Mouse (Mus musculus) CD4-positive, CD25-positive, alpha-beta regulatory T cell, adult 4 months (primary cell): ENCODE data around the gene Slc1a2. TPM values are rescaled to one million over a fixed set of nuclear protein-coding genes. Genes with fewer than 3 reads are reported as not detected.

ENCODE experiments used
- ATAC-seq: one replicate; pipeline ENCODE4 v1.8.0; 2017
- polyA plus RNA-seq, 2 experiments: library from polyadenylated mRNA; unstranded; fragments of 100-300 nt; shearing (Covaris generic); gene quantifications; one replicate each; pipeline ENCODE4 v1.2.1; 2017

Gene Slc1a2
- polyA plus RNA-seq, 2 experiments from 2014 or later, result 0.09 TPM; not detected in 1

- ATAC-seq, result no peak
Observed at GRCm38 (mm10) chr2:102768267-102768666, 109.8 kb downstream of the Slc1a2 start.

GRCm38 (mm10) chr2:102771304-102771703 is 112.8 kb downstream of the Slc1a2 start:
- ATAC-seq, result no peak

GRCm38 (mm10) chr2:102772276-102772675 is 113.8 kb downstream of the Slc1a2 start:
- ATAC-seq, result no peak

GRCm38 (mm10) chr2:102774700-102775099 is 116.2 kb downstream of the Slc1a2 start:
- ATAC-seq, result no peak

- ATAC-seq, result no peak
Observed at GRCm38 (mm10) chr2:102775561-102775960, 117.1 kb downstream of the Slc1a2 start.

GRCm38 (mm10) chr2:102778208-102778607 is 119.7 kb downstream of the Slc1a2 start:
- ATAC-seq, result no peak

- no peak for ATAC-seq
Observed at GRCm38 (mm10) chr2:102782751-102783150, 124.3 kb downstream of the Slc1a2 start.

- ATAC-seq, result no peak
Observed at GRCm38 (mm10) chr2:102785696-102786095, 127.2 kb downstream of the Slc1a2 start.

- no peak for ATAC-seq
Observed at GRCm38 (mm10) chr2:102791641-102792040, 133.2 kb downstream of the Slc1a2 start.

- ATAC-seq, result no peak
Observed at GRCm38 (mm10) chr2:102792804-102793203, 134.3 kb downstream of the Slc1a2 start.

- no peak for ATAC-seq
Observed at GRCm38 (mm10) chr2:102795034-102795433, 136.6 kb downstream of the Slc1a2 start.

GRCm38 (mm10) chr2:102798149-102798548 is 139.7 kb downstream of the Slc1a2 start:
- no peak for ATAC-seq

GRCm38 (mm10) chr2:102801899-102802298 is 143.4 kb downstream of the Slc1a2 start:
- ATAC-seq, result no peak

GRCm38 (mm10) chr2:102804109-102804508 is 145.7 kb downstream of the Slc1a2 start:
- peak; percentile 66 for ATAC-seq

- no peak for ATAC-seq
Observed at GRCm38 (mm10) chr2:102805283-102805682, 146.8 kb downstream of the Slc1a2 start.

- no peak for ATAC-seq
Observed at GRCm38 (mm10) chr2:102805761-102806496, 147.5 kb downstream of the Slc1a2 start.

GRCm38 (mm10) chr2:102807633-102808032 is 149.2 kb downstream of the Slc1a2 start:
- no peak for ATAC-seq

- no peak for ATAC-seq
Observed at GRCm38 (mm10) chr2:102809436-102809835, 151.0 kb downstream of the Slc1a2 start.

- ATAC-seq, result peak; percentile 43
Observed at GRCm38 (mm10) chr2:102812756-102813155, 154.3 kb downstream of the Slc1a2 start.

- ATAC-seq, result no peak
Observed at GRCm38 (mm10) chr2:102815289-102815809, 156.9 kb downstream of the Slc1a2 start.

- no peak for ATAC-seq
Observed at GRCm38 (mm10) chr2:102820225-102820711, 161.8 kb downstream of the Slc1a2 start.

GRCm38 (mm10) chr2:102820790-102821189 is 162.3 kb downstream of the Slc1a2 start:
- ATAC-seq, result no peak

GRCm38 (mm10) chr2:102822036-102822435 is 163.6 kb downstream of the Slc1a2 start:
- ATAC-seq, result no peak

GRCm38 (mm10) chr2:102825961-102826633 is 167.6 kb downstream of the Slc1a2 start:
- no peak for ATAC-seq
